Mouse (Mus musculus) midbrain, postnatal 0 days (tissue): Measurements from ENCODE around the gene Cdk11b. TPM values are rescaled to one million over a fixed set of nuclear protein-coding genes. Genes with fewer than 3 reads are reported as not detected.
"Not testable (repeated sequence)": the region's sequence is repeated elsewhere in the genome, so short reads cannot be mapped to it uniquely, and the experiment has no call there.

ENCODE experiments used
- ATAC-seq: fragments of 200-750 bp; cut with Nextera tagmentation; 2 replicates; pipeline ENCODE4 v1.8.0; 2017; ENCODE audit warnings: moderate number of reproducible peaks, mild to moderate bottlenecking, moderate TSS enrichment, moderate library complexity; ENCODE audit not compliant: low FRiP score
- DNase-seq: peaks from one replicate; pipeline ENCODE4 v3.0.0-alpha.2; 2015; ENCODE audit warnings: low spot score
- H3K27ac ChIP-seq: fragments of 300-500 bp; sonication (generic); 2 replicates; pipeline ENCODE4 v1.5.1; 2014; ENCODE audit warnings: low read depth, mild to moderate bottlenecking, low read length, mixed read lengths
- H3K27me3 ChIP-seq: fragments of 300-500 bp; sonication (generic); 2 replicates; pipeline ENCODE4 v1.6.1; 2014; ENCODE audit warnings: low read length, control low read depth, mixed read lengths; ENCODE audit not compliant: insufficient read depth
- H3K36me3 ChIP-seq: fragments of 300-500 bp; sonication (generic); 2 replicates; pipeline ENCODE4 v1.6.1; 2014; ENCODE audit warnings: low read length, control low read depth, mixed read lengths; ENCODE audit not compliant: insufficient read depth
- H3K4me1 ChIP-seq: fragments of 300-500 bp; sonication (generic); 2 replicates; pipeline ENCODE4 v1.6.1; 2014; ENCODE audit warnings: mild to moderate bottlenecking, control low read depth, antibody characterized with exemption, low read length, mixed read lengths; ENCODE audit not compliant: insufficient read depth
- H3K4me2 ChIP-seq: fragments of 300-500 bp; sonication (generic); 2 replicates; pipeline ENCODE4 v1.6.1; 2014; ENCODE audit warnings: low read depth, mild to moderate bottlenecking, low read length, mixed read lengths; ENCODE audit not compliant: poor library complexity, severe bottlenecking
- H3K4me3 ChIP-seq: fragments of 300-500 bp; sonication (generic); 2 replicates; pipeline ENCODE4 v1.5.1; 2014; ENCODE audit warnings: low read depth, mild to moderate bottlenecking, low read length, moderate library complexity
- H3K9ac ChIP-seq: fragments of 300-500 bp; sonication (generic); replicated peaks from 2 replicates; pipeline ENCODE4 v1.6.1; 2014; ENCODE audit warnings: mild to moderate bottlenecking, low read length, moderate library complexity, mixed read lengths; ENCODE audit not compliant: poor library complexity, severe bottlenecking
- H3K9me3 ChIP-seq: fragments of 300-500 bp; sonication (generic); 2 replicates; pipeline ENCODE4 v1.6.1; 2016; ENCODE audit warnings: low read length, control low read depth
- CTCF ChIP-seq: IDR thresholded peaks from 2 replicates; pipeline ENCODE4 v1.5.1; 2016; ENCODE audit warnings: antibody characterized with exemption, mild to moderate bottlenecking
- WGBS: fragments of 180-500 bp; shearing (Covaris S2); extraction: QIAGEN DNeasy Blood & Tissue Kit; methylation state at CpG from one replicate; pipeline ENCODE4 v1.1.7; 2014; 5-methylcytosine and 5-hydroxymethylcytosine counted together
- polyA plus RNA-seq: library from polyadenylated mRNA; unstranded; fragments of >200 nt; fragmentation: Nextera tagmentation; extraction: Ambion mirVana; gene quantifications from 2 replicates; pipeline ENCODE4 v1.2.1, GENCODE M21; 2015
- total RNA-seq: library from RNA; depleted of rRNA; stranded (reverse); fragments of >200 nt; gene quantifications from 2 replicates; pipeline ENCODE4 v1.2.3, GENCODE M21; 2014

The Cdk11b gene
- total and polyA plus RNA-seq, 2 experiments from 2014 or later = 15.2 to 64.1 TPM

- WGBS = 93% methylated on average over 3 of the region's 3 CpGs
- peaks cover 67% of the 10 kb centered on the region for H3K36me3 ChIP-seq
These were observed 11.4 kb upstream of the Cdk11b start for GRCm38 (mm10) chr4:155613264-155613663.

GRCm38 (mm10) chr4:155618321-155618720 is 6.3 kb upstream of the Cdk11b start:
- 93% methylated on average over 5 of the region's 5 CpGs for WGBS
- H3K9ac ChIP-seq = no peak overlapping the region
- ATAC-seq (no peak), DNase-seq (no peak)
- no peak overlapping the region for H3K4me3 ChIP-seq
- no peaks in the 10 kb centered on the region for H3K4me1 ChIP-seq
- no peaks in the 10 kb centered on the region for H3K27me3 ChIP-seq
- peaks cover 57% of the 10 kb centered on the region for H3K36me3 ChIP-seq
- H3K4me2 ChIP-seq = no peak overlapping the region
- no peaks in the 10 kb centered on the region for H3K9me3 ChIP-seq
- no peak overlapping the region for H3K27ac ChIP-seq
- TF ChIP-seq CTCF = no peak

More at GRCm38 (mm10) chr4:155613264-155613663, 11.4 kb upstream of the Cdk11b start:
- Histone ChIP-seq H3K4me3 (no peak overlapping the region), H3K4me2 (no peak overlapping the region), H3K27ac (no peak overlapping the region), H3K4me1 (no peaks in the 10 kb centered on the region), H3K27me3 (no peaks in the 10 kb centered on the region), H3K9ac (no peak overlapping the region), H3K9me3 (no peaks in the 10 kb centered on the region)
- DNase-seq = no peak
- ATAC-seq = no peak
- TF ChIP-seq CTCF = no peak

GRCm38 (mm10) chr4:155630267-155630666 is 5.6 kb downstream of the Cdk11b start:
- DNase-seq (no peak), ATAC-seq (no peak)
- H3K36me3 ChIP-seq = peaks cover 50% of the 10 kb centered on the region
- no peak overlapping the region for H3K4me2 ChIP-seq
- H3K4me3 ChIP-seq = no peak overlapping the region
- H3K27ac ChIP-seq = no peak overlapping the region
- no peak overlapping the region for H3K9ac ChIP-seq
- H3K9me3 ChIP-seq = no peaks in the 10 kb centered on the region
- TF ChIP-seq CTCF = no peak
- H3K4me1 ChIP-seq = no peaks in the 10 kb centered on the region
- H3K27me3 ChIP-seq = no peaks in the 10 kb centered on the region
- WGBS = 88% methylated on average over 6 of the region's 6 CpGs

- TF ChIP-seq CTCF = no peak
- H3K4me1 ChIP-seq = no peaks in the 10 kb centered on the region
- H3K4me3 ChIP-seq = no peak overlapping the region
- H3K27me3 ChIP-seq = no peaks in the 10 kb centered on the region
- no peak overlapping the region for H3K4me2 ChIP-seq
- ATAC-seq (no peak), DNase-seq (no peak)
- no peak overlapping the region for H3K9ac ChIP-seq
- no peak overlapping the region for H3K27ac ChIP-seq
- H3K36me3 ChIP-seq = peaks cover 72% of the 10 kb centered on the region
- H3K9me3 ChIP-seq = no peaks in the 10 kb centered on the region
These were observed 11.3 kb downstream of the Cdk11b start for GRCm38 (mm10) chr4:155635766-155636499.

DNA sequence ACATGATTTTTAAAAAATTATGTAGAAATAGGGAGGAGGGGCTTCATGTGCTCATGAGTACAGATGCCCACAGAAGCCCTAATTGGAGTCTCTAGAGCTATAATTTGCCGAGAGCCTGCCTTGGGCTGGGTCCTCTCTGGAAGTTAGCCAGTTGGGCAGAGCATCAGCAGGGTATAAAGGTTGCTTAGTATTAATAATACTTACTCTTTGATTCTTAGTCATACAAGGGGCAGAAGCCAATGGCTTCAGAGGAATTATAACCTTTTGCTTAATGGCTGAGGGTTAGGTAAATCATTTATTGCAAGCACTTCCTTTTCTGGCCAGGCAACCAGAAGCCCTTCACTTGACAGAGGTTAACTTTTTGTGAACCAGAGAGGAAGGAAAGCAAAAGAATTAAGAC is 18.9 kb downstream of the Cdk11b start:
- 90% methylated on average over 1 of the region's 1 CpGs for WGBS
- H3K4me2 ChIP-seq = no peak overlapping the region
- no peaks in the 10 kb centered on the region for H3K27me3 ChIP-seq
- no peak overlapping the region for H3K27ac ChIP-seq
- H3K4me3 ChIP-seq = no peak overlapping the region
- H3K4me1 ChIP-seq = no peaks in the 10 kb centered on the region
- TF ChIP-seq CTCF = no peak
- no peak overlapping the region for H3K9ac ChIP-seq
- H3K36me3 ChIP-seq = peaks cover 70% of the 10 kb centered on the region
- no peak for DNase-seq
- ATAC-seq = no peak
- H3K9me3 ChIP-seq = no peaks in the 10 kb centered on the region

DNA sequence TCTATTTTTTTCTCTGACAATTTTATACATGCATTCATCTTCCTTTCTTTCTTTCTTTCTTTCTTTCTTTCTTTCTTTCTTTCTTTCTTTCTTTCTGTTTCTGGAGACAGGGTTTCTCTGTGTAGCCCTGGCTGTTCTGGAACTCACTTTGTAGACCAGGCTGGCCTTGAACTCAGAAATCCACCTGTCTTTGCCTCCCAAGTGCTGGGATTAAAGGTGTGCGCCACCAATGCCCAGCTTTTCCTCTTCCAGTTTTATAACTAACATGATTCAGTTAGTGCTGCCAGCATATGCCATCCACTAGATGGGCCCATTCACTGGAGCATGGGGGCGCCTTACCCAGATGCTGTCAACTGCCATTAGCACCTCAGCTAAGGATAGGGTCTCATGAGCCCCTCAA is 20.7 kb downstream of the Cdk11b start, which contains the start of gene Gm10563:
Gene Gm10563 (minus strand): TSS at position 101 of the 400 bp plus-strand sequence.
- WGBS = 92% methylated on average over 2 of the region's 2 CpGs
- H3K36me3 ChIP-seq = peaks cover 76% of the 10 kb centered on the region
- ATAC-seq, H3K4me1 ChIP-seq, DNase-seq, H3K27me3 ChIP-seq, H3K9ac ChIP-seq, H3K4me3 ChIP-seq, H3K9me3 ChIP-seq, H3K4me2 ChIP-seq, H3K27ac ChIP-seq: not testable (repeated sequence)
